Mouse (Mus musculus) frontal cortex, adult (tissue): ENCODE results near the gene Tph1.
"Not testable (repeated sequence)": the region's sequence is repeated elsewhere in the genome, so short reads cannot be mapped to it uniquely, and the experiment has no call there.

Source experiments
- ATAC-seq: cut with Nextera tagmentation; 2 replicates; pipeline ENCODE4 v1.9.2; 2017; ENCODE audit warnings: mild to moderate bottlenecking, moderate library complexity, mixed read lengths; ENCODE audit not compliant: low TSS enrichment

Tph1 gene

DNA sequence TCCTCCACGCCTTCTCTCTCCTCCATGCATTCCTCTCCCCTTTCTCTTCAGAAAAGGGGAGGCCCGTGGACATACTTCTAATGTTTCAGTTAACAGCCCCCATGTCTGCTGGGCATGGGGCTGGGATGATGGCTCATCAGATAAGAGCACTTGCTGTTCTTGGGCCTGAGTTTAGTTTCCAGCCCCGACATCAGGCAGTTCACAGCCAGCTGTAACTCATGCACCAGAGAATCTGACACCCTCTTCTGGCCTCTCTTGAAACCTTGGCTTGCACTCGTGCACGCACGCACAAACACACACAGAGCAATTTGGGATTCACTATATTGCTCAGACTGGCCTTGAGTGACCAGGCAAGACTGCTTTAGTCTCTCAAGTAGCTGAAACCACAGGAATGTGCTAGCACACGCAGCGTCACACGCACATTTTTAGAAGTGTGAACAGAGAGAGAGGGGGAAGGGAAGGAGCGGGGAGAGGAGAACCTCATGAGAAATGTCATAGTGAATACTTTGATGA lies at the start of gene Tph1:
Gene Tph1 (minus strand): TSS at position 378 of the 513 bp plus-strand sequence.
- ATAC-seq = no peak

DNA sequence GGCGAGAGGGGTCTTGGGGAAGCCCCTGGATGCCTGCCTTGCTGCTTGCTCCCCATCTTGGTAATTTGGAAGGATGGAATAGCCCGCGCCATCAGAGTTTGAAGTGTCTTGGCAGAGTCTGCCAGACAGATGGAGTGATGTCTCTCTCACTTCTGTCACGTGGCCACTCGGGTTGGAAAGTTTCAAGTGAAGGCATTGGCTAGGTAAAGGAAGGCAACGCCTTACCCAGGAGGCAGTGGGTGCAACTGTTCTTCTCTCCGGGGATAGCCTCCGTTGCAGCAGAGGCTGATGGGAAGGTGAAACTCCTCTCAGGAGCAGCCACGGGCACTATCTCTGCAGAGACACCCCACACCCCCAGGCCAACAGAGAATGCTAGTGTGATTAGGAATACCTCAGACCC lies 48.1 kb upstream of the Tph1 start:
- 0 out of 2 replicates have a peak, but pooled peaks have one; percentile 20 for ATAC-seq

DNA sequence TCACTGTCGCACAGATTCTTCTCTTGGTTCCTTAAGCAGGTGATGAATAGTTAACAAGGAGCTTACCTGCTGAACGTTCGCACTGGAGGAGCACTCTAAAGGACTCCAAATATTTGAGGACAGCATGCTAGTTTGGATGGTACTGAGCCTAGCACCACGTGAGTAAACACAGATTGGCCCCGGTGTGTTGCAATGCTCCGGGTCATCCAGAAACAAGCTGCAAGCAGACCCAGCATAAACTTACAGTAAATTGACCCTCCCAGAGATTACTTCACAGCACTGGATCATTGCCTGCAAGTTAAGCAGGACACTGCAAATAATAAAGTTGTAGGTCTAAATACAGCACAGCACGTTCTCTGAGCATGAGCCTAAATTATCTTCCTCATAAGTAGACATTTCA lies 47.2 kb upstream of the Tph1 start:
- no peak; the same call in 1 of the 2 replicates for ATAC-seq

DNA sequence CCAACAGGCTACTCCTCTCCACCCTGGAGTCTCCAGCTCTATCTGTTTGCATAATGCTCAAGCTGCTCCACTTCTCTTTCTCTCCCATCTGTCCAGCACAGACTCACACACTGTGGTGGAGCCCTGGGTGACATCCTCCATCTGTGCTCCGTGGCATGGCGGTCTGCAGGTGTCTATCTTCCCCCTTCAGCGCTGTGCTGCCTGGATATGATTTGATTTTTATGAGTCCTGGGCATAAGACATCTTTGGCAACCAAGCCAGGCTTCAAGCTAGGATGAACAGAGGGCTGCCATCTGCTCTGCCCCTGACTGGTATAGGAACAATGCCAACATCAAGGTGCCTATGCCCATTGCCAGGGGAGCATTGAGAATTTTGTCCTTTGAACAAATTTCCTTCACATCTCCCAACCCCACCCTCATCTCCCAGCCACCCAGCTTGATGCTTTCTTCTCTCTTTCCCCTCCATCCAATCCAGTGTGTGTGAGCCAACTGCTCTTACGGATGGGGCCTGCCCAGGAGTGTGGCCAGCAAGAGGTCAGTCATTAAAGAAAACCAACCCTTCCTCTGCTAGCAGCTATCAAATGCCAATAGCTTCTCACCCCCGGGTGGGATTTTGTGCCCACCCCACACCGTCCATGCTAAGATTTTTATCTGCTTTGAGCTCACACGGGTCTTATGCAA lies 46.4 kb upstream of the Tph1 start:
- no peak for ATAC-seq

DNA sequence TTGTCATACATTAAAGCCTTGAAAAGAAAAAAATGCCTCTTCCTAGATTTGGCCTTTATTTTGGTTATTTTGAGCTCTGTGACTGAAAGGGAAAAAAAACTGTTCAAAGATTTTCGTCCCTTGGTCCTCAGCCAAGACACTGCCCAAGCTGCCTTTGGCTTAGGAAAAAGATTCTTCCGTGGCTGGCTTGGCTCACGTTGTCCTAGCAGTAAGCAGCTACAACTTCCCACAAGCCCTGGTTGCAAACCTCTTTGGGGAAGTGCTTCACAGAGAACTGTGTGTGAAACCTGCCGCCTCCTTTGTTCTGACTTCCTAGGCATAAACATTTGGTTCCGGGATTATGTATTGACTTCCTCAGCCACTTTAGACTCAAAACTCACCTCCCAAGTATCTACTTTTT lies 44.6 kb upstream of the Tph1 start:
- ATAC-seq = no peak

DNA sequence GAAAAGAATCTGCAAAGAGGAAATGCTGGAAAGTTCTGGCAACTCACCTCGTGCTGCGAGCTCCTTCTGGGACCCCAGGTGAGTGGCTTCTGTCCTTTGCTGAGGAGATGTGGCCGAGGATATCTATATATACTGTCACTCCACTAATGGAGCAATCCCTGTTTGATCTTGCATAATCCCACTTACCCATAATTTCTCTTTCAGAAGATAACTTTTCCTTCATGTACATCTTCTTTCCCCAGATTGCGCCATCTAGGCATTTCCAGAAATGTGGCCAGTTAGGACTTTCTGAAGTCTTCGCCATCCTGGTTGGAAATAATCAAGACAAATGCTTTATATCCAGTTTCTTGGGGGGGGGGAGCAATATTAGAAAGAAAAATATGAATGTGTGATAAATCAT lies 43.3 kb upstream of the Tph1 start, which contains the start of gene Saa3:
Gene Saa3 (minus strand): TSS at position 101 of the 400 bp plus-strand sequence.
- no peak for ATAC-seq

DNA sequence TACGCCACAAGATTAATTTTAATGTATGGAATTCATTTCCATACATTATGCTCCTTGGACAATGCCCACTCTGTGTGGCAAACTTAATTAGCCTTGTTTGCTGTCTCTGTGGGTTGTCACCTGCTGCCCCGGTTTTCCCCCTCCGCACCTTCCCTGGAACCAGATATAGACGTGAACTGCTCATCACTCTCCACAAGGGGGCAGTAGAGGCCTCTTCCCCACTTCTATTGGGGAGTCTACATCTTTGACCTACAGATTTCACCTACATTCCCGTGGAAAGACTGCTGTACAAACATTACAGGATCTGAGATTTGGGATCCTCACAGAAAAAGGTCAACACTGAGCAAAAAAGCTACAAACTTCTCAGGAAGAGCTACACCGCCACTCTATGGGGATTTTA lies 42.2 kb upstream of the Tph1 start:
- ATAC-seq = peak; percentile 45; the same call in 1 of the 2 replicates

DNA sequence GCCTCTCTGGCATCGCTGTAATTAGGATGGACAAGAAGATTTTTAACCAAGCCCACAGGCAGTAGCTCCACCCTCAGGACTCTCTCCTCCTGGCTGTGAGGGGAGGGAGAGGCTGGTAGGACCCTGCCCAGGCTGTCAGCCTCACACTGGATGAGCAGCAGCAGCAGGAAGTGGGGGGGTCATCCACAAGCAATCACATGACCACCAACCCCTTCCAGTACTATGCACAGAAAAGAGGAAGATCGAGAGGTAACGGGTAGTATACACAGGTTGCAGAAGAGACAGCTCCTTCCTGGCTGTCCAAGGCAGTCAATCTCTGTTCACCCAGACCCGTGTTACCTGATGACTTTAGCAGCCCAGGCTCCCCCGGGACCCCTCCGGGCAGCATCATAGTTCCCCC lies 39.9 kb upstream of the Tph1 start:
- ATAC-seq = no peak

DNA sequence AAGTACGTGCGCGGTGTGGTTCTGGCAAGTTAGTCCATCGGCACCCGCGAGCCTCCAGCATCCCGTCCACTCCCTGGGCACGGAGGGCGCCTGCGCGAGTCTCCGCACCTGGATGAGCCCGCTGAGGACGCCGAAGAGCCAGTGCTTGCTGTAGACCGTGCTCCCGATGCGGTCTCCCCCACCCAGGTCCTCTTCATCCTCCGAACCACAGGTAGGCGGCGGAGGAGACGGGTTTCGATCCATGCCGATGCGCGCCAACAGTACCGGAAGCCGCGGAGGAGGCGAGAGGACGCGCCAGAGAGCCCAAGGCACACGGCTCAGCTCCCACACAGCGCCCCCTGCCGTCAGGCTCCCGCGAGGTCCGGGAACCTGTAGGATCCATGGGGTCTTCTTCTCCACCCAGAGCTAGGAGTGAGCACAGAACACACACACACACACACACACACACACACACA lies 38.1 kb upstream of the Tph1 start, which contains the start of gene Saal1:
Gene Saal1 (minus strand): TSS at position 291 of the 455 bp plus-strand sequence.
- ATAC-seq = peak; percentile 92

DNA sequence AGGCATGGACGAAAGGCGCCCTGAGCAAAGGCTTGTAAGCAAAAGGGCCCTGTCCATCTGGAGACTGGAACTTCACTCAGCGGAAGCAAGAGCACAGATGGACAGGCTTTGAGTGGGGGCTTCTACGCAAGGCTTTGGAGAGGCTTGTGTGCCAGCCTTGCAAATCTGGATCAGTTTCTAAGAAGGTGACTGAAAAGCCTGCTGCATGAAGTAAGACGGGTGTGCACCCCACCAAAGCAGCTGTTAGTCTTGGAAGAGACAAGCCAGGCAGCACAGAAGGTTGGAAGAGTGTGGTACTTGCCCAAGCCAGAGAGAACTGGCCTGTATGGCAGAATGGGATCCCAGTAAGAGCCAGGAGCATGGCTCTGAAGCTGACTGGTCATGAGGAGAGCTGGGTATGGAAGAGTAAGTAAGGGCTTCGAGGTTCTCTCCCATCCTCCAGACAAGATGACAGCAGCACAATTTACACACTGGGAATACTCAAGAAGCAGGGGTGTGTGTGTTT lies 28.2 kb upstream of the Tph1 start:
- no peak for ATAC-seq

DNA sequence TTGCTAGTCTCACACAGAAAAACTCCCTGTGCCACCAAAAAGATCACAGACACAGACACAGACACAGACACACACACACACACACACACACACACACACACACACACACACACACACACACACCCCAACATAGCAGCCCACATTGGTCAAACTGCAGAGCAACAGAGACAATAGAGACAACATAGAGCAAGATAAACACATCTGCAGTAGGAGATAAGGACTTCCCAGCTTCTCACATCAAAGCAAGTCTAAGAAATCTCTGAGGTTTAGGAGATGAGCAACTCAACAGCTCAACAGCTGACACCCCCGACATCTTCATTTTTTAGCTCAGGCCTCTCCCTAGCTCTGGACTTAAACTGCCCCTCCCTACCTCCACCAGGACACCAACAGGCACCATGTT lies 24.4 kb upstream of the Tph1 start:
- ATAC-seq = no peak

DNA sequence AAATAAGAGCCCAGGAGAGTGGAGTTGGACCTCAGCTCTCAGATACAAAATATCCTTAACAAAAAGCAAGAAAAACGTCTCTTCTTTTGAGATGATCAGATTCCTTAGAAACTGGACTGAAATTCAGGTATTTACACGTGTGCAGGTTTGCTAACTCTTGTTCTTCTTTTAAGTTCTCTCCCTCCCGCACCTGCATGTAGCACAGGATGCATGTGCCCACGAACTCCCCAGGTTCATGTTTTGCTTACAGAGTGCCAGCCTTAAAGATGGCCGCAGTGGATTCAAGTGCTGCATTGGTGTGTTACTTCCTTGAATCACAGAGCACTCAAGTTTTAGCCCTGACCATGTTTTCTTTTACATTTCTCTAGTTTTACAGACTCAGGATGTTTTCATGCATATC lies 14.5 kb upstream of the Tph1 start:
- ATAC-seq = no peak

DNA sequence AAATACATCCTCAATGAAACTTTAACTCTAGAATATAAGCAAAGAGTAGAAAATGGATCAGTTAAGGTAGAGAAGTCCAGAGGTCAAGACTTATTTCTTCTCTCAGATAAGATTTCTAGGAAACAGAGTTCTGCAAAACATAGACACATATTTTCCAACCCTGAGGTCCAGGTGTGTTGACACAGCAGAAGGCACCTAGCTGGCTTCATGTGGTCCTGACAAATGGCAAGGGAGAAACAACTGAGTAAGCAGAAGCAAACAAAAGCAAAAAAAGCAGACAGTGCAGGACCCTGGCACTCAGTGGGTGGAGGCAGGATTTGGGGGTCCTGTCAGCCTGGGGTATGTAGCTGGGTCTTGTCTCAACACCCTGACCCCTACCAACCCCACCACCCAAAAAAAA lies 8.4 kb upstream of the Tph1 start:
- ATAC-seq = no peak

DNA sequence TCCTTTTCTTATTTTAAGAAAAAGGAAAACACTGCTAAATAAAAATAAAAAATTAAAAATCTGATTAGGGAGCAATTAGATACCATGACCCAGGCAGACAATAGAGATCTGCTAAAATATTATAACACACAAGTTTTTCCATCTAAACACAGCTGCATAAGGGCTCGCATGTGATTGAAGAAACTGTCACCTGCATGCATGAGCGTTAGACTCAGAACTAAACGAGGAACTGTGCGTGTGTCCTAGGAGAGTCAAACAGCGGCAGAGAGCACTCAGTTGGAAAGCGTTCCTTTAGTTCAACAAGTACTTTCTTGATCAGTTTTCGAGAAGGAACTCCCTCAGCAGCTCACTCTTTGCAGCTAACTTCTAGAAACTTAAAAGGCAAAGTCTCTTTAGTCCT lies 6.7 kb upstream of the Tph1 start:
- not testable (repeated sequence) for ATAC-seq

DNA sequence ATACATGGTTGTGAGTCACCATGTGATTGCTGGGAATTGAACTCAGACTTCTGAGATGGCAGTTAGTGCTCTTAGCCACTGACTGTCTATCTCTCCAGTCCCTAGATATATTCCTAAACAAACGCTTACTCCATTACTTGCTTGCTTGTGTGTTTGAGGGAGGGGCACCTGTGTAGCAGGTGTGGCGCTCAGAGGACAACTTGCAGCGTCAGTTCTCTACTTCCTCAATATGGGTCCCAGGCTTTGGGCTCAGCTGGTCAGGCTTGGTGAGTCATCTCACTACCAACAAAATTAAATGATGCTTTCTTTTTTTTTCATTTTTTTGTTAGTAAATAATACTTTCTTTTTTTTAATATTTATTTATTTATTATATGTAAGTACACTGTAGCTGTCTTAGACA lies 6.1 kb upstream of the Tph1 start:
- ATAC-seq = no peak

DNA sequence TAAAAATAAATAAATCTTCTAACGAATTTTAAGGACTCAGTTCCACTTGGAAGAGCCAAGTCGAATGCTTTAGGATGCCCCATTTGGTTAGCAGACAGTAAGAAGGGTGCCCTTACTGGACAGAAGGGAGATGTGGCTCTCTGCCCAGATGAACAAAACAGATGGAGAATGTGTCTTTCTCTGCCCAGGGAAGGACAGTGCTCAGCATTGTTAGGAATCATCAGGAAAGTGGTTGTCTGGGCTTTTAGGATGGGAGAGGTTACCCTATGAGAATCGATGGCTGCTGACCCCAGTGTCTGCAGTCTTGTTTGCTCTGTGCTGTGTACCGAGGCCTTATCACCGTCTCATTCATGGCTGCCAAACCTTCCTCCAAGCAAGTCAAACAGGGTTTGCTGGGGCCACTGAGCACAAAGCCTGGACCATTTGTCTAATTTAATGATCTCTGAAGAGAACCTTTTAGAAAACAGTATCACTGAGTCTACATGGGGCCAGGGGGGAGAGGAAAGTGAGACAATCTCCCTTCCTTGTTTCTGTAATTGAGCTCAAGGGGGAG lies 4.5 kb upstream of the Tph1 start:
- ATAC-seq = no peak

DNA sequence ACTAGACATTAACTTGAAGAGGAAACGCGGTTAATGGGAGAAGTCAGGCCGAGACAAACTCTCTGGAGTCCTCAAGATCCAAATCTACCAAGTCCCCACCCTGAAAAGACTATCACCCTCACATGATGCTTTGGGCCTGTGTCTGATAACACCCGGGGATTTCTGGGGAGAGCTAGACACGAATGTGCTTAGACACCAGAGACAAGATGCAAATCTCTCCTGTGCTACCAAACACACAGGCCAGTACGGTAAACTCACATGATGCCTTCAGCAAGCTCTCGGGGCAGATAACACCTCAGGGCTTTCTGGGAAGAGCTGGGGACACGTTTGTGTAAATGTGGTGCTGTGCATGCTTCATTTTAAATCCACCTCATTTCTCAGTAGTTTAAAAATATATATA lies 3.5 kb upstream of the Tph1 start:
- no peak for ATAC-seq

DNA sequence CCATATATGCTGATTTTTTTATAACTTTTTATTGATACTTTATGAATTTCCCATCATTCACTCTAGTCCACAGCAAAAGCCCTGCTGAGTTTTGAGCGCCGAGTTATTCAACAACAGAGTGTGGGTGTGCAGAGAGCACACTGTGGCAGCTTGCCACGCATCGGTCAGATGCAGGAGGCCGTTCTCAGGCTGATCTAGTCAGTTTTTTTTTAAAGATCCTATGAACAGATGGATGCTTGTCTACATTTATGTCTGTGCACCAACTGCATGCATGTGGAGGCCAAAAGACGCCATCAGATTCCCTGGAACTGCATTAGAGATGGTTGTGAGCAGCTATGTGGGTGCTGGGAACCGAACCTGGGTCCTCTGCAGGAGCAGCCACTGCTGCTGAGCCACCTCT lies 2.7 kb upstream of the Tph1 start:
- no peak for ATAC-seq

DNA sequence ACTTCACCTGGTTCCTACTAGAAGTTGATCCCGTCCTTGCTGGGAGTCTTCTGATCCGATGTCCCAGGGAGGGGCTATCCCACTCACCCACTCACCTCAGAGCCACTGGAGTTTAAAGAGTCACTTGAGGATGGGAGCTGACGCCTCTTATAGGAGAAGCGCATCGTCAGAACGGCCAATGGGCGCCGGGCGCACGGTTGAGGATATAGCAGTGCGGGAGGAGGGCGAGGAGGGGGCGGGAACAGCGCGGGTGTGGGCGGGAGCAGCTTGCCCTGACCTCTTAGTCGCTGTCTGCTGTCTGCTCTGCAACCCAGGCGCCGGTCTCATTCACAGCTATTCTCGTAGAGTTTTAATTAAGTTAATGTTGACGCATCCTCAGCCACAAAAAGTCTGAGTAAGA lies 5.1 kb downstream of the Tph1 start:
- no peak for ATAC-seq

DNA sequence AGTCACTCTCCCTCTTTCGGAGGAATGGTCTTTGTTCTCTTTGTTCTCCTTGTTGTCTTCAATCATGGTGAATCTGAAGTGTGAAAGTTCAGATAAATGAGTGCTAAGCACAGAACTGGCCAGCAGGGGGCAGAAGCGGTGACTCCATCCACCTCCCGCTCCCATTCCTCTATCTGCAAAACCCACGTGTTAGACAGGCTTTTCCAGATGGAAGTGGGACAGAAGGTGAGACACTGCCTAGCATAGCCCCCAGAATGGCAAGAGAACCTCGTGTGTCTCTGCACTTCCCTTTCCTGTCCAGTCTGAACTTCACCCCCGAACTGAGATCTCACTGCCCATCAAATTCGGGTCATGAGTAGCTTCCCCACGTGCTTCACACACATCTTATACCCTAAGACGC lies 7.1 kb downstream of the Tph1 start:
- no peak for ATAC-seq

DNA sequence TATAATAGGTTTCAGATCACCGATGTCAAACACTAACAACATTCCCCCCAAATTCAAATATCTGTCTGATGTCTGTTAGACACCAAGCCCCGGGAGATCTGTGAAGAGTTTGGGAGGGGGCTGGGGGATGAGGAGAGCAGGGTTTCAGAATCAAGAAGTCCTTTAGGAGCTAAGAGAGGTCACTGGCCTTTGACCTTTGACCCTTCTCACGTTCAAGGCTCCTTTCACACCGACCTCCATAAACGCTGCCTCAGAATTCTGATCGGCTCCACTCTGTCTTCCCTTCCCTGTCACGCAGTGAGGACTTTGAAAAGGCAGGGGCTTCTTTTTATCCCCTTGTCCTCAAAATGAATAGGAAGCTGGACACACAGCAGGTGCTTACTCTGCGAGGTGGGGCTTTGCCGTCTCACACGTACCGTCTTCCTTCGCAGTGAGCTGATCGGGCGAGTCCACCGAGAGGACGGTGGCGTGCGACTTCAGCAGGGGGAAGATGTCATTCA lies 10.7 kb downstream of the Tph1 start:
- ATAC-seq = no peak

DNA sequence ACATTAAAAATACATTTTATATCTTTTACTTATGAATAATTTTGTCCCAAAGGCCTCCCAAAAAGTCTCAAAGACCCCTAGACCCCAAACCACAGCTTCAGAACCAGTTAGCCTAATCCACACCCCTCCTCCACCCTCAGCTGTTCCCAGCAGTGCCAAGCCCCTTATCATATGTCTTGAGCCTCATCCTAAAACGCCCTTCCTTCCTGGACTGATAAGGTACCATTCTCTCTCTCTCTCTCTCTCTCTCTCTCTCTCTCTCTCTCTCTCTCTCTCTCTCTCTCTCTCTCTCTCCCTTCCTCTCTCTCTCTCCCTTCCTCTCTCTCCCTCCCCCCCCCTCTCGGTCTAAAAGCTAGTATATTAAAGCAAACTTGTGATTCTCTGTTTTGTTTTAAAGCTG lies 20.1 kb downstream of the Tph1 start:
- ATAC-seq = no peak

DNA sequence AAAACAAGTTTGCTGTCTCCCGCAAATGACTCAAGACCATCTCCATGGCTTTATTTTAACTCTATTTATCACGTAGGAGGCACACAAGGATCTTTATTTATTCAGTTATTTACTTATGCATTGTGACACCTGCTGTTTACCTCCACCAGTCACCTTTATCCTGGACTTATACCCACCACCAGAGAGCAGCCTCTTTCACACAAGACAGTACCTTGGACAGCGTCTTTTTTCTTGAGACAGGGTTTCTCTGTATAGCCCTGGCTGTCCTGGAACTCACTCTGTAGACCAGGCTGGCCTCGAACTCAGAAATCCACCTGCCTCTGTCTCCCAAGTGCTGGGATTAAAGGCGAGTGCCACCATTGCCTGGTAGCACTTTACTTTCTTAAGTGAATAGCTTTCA lies 22.1 kb downstream of the Tph1 start:
- not testable (repeated sequence) for ATAC-seq
